9 mouse cellular contexts compared by ENCODE assay signal in the genomic region with DNA sequence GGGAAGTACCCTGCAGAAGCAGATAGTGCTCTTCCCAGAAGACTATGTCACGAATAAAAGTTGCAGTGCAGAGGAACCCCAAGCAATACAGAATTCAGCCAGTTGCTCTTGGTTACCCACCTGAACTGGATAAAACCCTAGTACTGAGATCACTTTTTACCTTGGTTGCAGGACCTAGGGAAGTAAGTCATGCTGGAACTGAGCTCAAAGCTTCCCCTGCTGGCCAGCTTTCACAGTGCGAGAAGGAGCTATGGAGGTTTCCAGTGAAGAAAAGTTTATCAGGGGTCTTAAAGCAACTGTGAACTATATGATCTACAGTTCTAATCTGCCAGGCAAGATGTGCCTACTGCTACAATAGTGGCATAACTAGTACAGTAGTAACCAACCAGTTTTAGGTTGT. TPM values are rescaled to one million over a fixed set of nuclear protein-coding genes. Genes with fewer than 3 reads are reported as not detected.
DNase-seq lines count a peak whose midpoint lies in the region; ATAC-seq and TF ChIP-seq lines count a peak whose summit lies in the region.
"Had no signal": no experiment of that assay in that cellular context is flagged by ENCODE, and none has a peak within 500 bp of the region (broad histone marks: within the 10 kb centered on the region; RNA-seq: fewer than 3 reads in every experiment).

No protein-coding gene starts in this region.

- H3K9me3 ChIP-seq in liver, embryonic 12.5 days (replicated peaks), result no peaks in the 10 kb centered on the region
- no peaks in the 10 kb centered on the region for H3K9me3 ChIP-seq in ES-Bruce4 (replicated peaks; ENCODE audit: control insufficient read depth, insufficient read depth, low read length, poor library complexity, severe bottlenecking)

- no peak for TF ChIP-seq EP300 in ES-Bruce4 (IDR thresholded peaks at IDR 0.05; ENCODE audit: insufficient read depth, low read depth, low read length)

- H3K9ac ChIP-seq in liver, embryonic 12.5 days, result no peak overlapping the region
- H3K9ac ChIP-seq in ES-Bruce4 (ENCODE audit: low read depth, poor library complexity, severe bottlenecking), result no peak overlapping the region

- peak; percentile 7 for TF ChIP-seq CTCF in ES-Bruce4 (IDR thresholded peaks at IDR 0.05; ENCODE audit: low read depth, low read length)

- no peak for DNase-seq in liver
- peak; percentile 58 for DNase-seq in ZHBTc4 (ENCODE audit: low read depth, low spot score)
- no peak for DNase-seq in right cerebral cortex, postnatal 10 days (ENCODE audit: low spot score in 2 of 2)
- DNase-seq in ovary, adult 18-20 months (ENCODE audit: low spot score), result no peak
- DNase-seq: kidney, adult 9 months; right cerebral cortex, postnatal 14 days had no signal

- H3K27ac ChIP-seq in liver, embryonic 12.5 days, result no peak overlapping the region
- H3K27ac ChIP-seq in ES-Bruce4 (ENCODE audit: insufficient read depth, low read length), result no peak overlapping the region

- TF ChIP-seq POLR2A in ES-Bruce4 (IDR thresholded peaks at IDR 0.05; ENCODE audit: insufficient read depth, low read length), result no peak

- H3K27me3 ChIP-seq in liver, embryonic 12.5 days (replicated peaks), result no peaks in the 10 kb centered on the region
- H3K27me3 ChIP-seq in ES-Bruce4 (ENCODE audit: control insufficient read depth, insufficient read depth, low read length, poor library complexity, severe bottlenecking), result no peaks in the 10 kb centered on the region

- WGBS in liver, embryonic 12.5 days (ENCODE audit: insufficient replicate concordance), result 61% methylated on average over 2 of the region's 2 CpGs

- H3K4me1 ChIP-seq in liver, embryonic 12.5 days, result peaks cover 37% of the 10 kb centered on the region
- H3K4me1 ChIP-seq in ES-Bruce4 (ENCODE audit: control insufficient read depth, insufficient read depth, low read length), result no peaks in the 10 kb centered on the region

- no peaks in the 10 kb centered on the region for H3K36me3 ChIP-seq in liver, embryonic 12.5 days
- no peaks in the 10 kb centered on the region for H3K36me3 ChIP-seq in ES-Bruce4 (ENCODE audit: control insufficient read depth, insufficient read depth, low read length, poor library complexity, severe bottlenecking)

- ATAC-seq in liver, embryonic 12.5 days, result 0 out of 2 replicates have a peak, but pooled peaks have one; percentile 25
- ATAC-seq in neutrophil, adult 5-6 weeks (ENCODE audit: extremely low read depth, insufficient number of reproducible peaks, low FRiP score, poor library complexity, severe bottlenecking), result peak; percentile 49; the same call in 1 of the 2 replicates

- no peak overlapping the region for H3K4me3 ChIP-seq in liver, embryonic 12.5 days
- no peak overlapping the region for H3K4me3 ChIP-seq in ES-Bruce4 (ENCODE audit: low read depth, low read length)

- H3K4me2 ChIP-seq in liver, embryonic 12.5 days, result no peak overlapping the region

RNA-seq across cellular contexts. Expression of gene Peli1, which starts 5.5 kb away (rescaled TPM):
- 18.3 and 18.7 TPM in 2 replicates for polyA plus RNA-seq in liver, embryonic 12.5 days (2016; fragmentation: Nextera tagmentation; extraction: Ambion mirVana)
- 35.7 and 41.0 TPM in 2 replicates for polyA plus RNA-seq in ES-Bruce4 (2011; ENCODE audit: insufficient read depth, insufficient read length, low read depth, missing spikeins)
- 149 and 152 TPM in 2 replicates for total RNA-seq in neutrophil, adult 5-6 weeks (2017)
